Mouse (Mus musculus) heart, adult 11 months (tissue): Measurements from ENCODE around the gene Slc9a8.

Experiments used
- DNase-seq: peaks from one replicate; pipeline ENCODE4 v3.0.0; 2022

Slc9a8 gene

GRCm38 (mm10) chr2:167514641-167515040, 93.1 kb downstream of the Slc9a8 start:
- DNase-seq, result peak; percentile 93

GRCm38 (mm10) chr2:167515688-167516087, 94.2 kb downstream of the Slc9a8 start:
- DNase-seq, result peak; percentile 85

- DNase-seq, result peak; percentile 54
Observed at GRCm38 (mm10) chr2:167519606-167520252, 98.2 kb downstream of the Slc9a8 start.
